Mouse (Mus musculus): ENCODE data around the gene Grap.

The Grap gene

DNA sequence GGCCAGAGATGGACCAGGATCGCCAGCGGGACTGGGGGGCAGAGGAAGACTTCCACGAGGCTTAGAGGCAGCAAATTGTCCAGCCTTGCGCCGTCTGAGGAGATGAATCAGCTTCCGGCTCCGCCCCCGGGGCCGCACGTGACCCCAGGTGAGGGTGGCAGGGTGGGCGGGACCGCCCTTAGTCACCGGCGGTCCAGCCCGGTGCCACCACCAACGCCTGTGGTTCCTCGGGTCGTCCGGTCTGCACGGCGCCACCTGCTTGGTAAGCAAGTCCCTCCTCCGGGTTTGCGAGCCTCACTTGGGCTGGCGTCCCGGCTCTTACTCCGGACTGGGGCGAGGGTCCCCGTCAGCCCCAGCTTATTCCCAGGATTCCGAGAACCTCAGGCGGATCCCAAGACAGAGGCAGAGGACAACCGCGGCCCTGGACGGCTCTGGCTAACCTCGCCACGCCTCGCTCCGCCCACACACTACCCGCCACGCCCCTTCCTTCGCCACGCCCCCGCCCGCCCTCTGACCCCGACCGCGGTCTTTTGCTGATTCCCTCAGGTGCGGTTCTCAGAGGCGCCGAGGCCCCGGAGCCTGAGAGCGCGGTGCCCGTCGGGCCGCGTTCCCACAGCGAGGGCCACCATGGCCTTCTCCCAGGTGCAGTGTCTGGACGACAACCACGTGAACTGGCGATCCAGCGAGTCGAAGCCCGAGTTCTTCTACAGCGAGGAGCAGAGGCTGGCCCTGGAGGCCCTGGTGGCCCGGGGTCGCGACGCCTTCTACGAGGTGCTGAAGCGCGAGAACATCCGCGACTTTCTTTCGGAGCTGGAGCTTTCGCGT is 31.1 kb downstream of the Grap start, which contains the start of gene Fam83g:
Gene Fam83g (plus strand): TSS at position 185 of the 825 bp plus-strand sequence.
- DNase-seq (ENCODE audit: low spot score in 2 of 2), result no peak

DNA sequence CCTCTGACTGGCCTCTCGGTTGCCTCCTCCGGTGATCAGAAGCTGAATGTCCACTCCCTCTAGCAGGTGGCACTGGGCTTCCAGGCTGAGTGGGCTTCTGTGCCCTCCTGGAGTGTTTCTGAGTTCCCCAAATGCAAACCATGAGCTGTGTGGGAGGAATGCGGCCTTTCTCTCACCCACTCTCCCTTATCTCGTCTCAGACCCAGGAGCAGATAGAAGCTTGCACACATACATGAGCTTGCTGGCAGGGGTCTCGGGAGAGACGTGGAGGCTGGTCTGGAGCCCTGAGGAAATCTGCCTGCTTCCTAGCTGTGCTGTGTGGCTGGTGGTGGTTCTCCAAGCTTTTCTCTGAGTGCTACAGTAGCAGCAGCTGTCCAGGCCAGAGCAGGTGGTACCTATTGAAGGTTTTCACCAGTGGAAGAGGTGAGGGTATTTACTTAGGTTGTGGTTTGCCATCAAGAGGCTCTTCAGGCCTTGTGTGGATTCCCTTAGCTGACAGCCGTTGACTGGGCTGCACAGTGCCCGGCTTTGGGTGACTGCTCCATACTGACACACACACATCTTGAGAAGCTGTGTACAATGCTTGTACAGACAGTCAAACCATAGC is 32.2 kb downstream of the Grap start:
- no peak for DNase-seq (ENCODE audit: low spot score in 2 of 2)

DNA sequence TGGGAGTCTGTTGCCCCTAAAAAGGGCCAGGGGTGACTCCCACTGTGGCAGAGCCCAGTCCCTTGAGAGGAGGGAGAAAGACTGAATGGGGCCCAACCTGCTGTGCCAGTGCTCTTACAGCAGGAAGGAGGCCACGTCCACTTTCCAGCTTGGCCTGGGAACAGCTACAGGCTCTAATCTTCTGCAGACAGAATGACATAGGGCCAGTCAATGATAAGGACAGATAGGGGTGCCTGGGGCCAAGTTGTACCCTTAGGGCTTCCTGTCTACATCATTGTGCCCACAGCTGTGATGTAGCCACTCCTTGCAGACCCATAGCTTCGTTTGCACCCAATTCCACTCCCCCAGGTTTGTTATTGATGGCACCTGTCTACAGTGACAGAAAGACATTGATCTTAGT is 33.1 kb downstream of the Grap start:
- no peak for DNase-seq (ENCODE audit: low spot score in 2 of 2)

DNA sequence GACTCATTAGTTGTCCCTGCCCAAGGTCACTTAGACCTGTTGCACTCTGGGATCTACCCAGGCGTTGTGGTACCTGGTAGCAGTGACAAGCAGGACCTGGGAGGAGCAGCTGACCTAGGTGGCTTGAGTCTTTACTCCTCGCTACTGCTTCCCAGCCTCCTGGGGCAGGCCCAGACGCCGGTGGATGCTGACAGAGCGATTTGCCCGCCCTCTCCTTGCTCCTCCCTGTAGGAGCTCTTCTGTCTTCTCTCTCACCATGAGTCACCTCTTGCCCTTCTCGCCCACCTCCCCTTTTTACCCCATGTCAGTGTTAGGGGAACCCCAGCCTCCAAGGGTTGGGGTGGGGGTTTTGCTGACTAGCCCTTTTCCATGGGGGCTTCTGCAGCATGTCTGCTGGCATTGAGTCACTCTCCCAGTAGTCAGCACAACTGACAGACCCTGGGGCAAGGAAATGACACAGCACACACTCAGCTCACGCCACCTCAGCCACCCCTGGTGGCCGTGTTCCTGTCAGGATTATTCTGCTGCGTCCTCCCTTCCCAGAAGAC is 33.9 kb downstream of the Grap start:
- DNase-seq (ENCODE audit: low spot score in 2 of 2), result no peak

DNA sequence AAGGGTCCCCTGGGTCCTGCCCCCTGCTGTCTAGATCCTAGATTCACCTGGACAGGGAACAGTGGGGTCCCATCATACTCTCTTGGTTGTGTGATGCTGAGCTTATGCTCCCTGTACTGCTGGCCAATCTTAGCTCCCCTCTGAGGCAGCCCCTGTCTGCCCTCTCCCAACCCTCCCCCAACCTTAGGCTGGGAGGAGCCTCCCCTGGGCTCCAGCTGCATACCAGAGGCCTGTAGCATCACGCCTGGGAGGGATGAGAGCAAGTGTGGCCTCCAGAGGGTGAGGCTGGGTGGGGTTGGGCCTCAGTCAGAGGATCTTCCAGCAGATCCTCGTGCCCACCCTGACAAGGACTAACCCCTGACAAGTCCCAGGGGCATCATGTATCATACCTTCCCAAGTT is 34.5 kb downstream of the Grap start:
- no peak for DNase-seq (ENCODE audit: low spot score in 2 of 2)

DNA sequence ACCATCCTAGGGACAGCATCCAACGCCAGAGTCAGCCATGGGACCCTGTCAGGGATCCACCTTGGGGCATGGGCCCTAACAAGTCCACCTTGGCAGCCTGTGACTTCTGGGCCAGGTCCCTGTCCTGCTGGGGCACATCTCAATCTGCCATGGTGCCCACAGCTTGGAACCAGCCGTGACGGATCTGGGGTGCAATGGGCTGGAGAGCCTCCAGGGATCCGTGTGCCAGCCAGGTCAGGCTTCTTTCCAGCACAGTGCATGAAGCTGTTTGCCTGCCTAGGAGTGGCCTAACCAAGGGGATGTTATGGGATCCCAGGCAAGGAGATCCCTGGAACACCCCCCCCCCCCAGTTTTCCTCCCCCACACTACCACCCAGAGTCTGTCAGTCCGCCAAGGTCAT is 39.9 kb downstream of the Grap start:
- DNase-seq (ENCODE audit: low spot score in 2 of 2), result no peak

DNA sequence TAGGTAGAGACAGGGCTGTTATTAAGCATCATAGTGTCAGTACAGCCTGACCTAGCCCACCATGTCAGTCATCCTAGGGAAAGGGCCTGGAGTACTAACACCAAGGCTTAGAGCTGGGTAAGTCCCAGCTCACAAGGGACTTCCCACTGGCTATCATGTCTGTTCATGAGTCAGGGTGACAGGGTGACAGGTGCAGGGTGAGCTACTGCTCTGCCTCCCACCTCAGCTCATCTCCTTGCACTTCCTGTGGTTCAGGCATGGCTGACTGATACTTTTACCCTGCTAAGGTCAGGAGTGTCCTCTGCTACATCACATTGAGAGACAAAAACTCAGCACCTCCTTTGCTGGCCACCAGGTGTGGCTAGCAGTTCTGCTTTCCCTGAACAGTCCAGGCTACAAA is 45.8 kb downstream of the Grap start:
- DNase-seq (ENCODE audit: low spot score in 2 of 2), result no peak

DNA sequence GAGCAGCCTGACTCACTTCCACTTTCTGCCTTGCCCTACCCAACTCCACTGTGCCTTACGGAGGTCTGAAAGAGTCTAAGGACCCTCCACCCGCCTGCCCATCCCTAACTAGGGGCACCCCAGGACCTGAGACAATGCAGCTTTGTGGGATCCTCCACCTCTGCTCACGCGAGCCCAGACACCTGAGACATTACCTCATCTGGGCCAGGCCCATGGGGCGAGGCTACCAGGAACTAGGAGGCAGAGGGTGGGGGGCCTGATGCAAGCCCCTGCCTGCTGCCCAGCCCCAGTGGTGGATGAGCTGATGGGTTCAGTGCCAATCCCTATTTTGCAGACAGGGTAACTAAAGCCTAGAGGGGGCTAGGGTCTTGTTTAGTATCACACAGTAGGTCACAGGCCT is 46.4 kb downstream of the Grap start:
- no peak for DNase-seq (ENCODE audit: low spot score in 2 of 2)

DNA sequence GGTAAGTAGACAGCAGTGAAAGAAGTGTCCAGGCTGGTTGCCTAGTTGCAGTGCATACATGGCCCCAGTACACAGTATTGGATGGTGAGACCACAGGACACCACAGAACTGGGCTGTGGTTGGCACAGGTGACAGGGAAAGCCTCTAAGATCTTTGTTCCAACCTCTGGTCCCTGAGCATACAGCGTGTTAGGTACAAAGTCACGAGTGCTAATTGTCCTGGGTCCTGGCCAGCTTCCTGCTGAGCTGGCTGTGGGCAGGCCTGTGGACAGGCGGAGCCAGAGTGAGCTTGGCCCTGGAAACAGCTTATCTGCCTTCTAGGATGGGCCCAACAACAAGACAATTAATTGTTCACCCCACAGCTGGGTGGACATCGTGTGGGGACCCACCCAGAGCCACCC is 46.9 kb downstream of the Grap start:
- DNase-seq (ENCODE audit: low spot score in 2 of 2), result no peak

DNA sequence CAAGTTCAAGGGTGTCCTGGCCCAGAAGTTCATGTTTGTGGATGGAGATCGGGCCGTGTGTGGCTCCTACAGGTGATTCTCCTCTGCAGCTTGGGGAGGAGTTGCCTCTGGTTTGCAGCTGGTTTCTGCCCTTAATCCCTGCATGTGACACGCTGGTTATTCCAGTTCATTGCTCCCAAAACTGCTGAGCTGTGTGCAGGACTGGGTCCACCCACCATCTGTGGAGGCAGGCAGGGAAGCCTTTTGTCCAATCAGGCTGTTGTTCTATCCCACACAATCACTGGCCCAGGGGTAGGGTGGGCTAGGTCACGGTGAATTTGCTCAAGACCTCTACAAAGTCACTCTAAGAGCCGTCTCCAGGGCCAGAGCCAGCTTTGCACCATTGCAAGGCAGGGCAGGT is 48.6 kb downstream of the Grap start:
- no peak for DNase-seq (ENCODE audit: low spot score in 2 of 2)

DNA sequence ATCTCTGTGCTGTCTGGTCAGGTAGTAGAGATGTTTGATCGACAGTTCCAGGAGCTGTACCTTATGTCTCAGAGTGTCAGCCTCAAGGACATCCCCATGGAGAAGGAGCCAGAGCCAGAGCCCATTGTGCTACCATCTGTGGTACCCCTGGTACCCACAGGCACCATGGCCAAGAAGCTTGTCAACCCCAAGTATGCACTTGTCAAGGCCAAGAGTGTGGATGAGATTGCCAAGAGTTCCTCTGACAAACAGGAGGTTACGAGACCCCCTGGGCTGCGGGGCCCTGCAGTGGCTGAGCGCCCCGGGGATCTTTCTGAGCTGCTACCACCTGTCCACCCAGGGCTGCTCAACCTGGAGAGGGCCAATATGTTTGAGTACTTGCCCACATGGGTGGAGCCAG is 49.4 kb downstream of the Grap start:
- no peak for DNase-seq (ENCODE audit: low spot score in 2 of 2)

DNA sequence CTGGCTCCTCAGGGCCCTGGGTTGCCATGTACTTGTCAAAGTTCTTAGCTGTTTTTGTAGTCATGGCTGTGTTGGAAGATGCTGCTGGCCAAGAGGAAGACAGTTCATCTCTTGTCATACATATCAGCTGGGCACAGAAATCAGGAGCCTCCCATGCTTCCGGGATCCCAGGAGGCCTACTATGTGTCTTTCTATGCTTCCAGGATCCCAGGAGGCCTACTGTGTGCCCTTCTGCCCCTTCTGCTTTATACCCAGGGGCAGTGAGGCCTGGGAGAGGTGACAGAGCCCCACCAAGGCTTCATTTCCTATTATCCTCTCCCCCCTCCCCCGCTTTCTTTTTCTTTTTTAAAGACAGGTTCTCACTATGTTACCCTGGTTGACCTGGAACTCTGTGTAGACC is 52.5 kb downstream of the Grap start:
- no peak for DNase-seq (ENCODE audit: low spot score in 2 of 2)

DNA sequence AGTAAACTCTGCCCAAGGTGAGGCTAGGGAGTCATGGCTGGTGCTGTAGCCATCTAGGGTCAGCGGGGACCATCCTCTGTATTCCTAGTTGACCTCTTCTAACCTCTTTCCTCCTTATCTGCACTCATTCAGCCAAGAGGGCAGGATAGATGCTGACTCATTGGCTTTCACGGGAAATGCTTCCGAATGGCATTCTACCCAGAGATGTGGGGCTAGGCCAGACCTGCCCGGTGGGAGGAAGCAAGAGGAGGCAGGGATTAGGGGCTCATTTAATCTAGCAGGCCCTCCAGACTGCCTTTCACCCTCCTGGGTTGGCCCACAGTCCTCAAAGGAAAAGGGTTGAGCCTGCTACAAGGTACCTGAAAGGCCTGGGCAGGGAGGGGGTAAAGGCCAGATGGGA is 53.2 kb downstream of the Grap start:
- DNase-seq (ENCODE audit: low spot score in 2 of 2), result no peak

DNA sequence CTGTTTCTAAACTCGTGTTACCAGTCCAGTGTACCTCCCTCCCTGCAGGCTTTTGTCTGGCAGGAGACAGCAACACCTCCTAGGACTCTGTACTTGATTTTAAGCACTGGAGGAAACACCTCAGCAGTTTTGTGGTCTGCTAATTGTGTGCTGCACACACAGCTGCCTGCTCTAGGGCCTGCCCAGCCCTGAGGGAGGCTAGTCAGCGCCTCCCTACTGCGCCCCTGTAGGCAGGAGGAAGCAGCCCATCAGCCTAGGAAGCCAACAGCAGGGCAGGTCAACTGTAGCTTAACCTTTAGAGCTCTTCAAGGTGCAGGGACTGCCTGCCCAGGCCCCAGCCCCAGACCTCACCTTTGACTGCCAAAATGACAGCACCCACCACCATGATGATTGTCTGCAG is 55.9 kb downstream of the Grap start:
- no peak for DNase-seq (ENCODE audit: low spot score in 2 of 2)

DNA sequence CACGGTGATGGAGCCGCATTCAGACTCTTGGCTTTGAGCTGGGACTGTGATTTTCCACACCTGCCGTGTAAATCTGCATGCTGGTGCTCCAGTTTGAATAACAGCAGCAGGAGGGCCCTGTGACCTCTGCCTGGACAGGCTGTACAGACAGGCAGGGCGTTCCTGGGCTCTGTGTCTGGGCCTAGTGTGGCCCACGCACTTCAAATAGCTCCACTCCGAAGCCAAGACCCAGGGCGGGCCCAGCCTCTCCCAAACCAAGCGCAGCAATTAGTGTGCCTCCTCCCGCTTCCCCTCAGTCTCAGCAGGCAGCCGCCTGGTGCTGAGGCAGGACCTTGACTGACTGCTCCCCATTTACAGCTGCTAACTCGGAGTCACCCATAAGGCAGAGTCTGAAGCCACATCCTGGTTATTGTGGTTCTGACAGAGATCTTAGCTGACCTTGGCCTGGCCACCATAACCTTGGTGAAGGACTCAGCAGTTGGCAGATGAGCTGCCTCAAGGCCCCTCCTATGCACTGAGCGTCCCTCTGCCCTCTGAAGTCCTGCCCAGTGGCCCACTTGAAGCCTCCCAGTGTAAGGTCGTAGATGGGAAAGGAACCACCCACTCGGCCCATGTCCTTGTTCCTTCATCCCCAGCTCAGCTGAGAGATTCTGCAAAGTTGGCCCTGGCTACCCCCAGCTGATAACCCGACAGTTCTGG is 60.2 kb downstream of the Grap start:
- no peak for DNase-seq (ENCODE audit: low spot score in 2 of 2)

DNA sequence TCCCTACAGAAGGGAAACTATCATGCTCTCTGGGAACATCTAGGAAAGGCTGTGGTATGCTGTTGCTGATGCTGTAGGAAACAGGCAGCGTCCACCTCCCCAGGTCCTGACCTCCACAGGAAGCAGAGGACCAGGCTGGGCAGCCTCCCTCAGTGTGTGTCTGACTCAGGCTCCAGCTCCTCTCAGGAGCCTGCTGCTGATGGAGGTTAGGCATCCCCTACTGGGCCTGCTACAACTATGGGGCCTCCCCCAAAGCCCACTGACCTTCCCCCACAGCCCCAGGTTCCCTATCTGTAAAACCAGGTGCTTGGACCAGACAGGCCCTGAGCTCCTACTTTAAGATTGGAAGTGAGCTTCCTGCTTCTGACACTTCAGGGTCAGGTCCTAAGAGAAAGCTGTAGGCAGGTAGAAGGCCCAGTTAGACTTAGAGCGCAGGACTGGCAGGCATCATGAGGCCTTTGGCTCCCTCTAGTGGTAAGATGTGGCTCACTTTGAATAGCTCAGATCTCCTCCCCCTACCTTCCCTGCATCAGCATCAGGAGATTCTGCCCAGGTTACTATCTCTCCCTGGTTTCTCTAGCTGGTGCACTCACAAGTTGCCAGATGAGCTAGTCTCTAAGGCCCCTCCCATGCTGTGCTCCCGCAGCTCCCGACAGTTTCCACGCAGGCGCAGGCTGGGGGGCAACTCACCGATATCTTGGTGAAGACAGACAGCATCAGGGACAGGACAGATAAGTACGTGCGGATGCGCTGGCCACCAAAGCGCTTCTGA is 61.5 kb downstream of the Grap start:
- peak; percentile 82 to 84 for DNase-seq (ENCODE audit: low spot score in 2 of 2)

DNA sequence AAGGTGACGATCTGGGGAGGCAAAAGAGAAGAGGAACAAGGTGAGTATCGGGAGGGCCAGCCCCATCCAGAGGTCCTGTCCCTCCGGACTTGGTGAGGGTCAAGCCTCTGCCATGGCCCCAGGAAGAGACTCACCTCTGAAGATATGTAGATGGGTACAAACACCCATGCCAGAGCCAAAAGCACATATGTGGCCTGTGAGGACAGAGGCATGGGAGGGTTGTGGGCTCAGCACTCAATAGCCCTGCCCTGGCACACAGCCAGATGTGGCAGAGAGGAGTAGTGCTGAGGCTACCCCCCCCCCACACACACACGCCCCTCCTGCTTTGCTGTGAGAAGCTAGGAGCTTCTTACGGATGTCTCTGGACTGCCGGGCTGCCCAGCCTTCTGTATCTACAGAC is 62.1 kb downstream of the Grap start:
- DNase-seq (ENCODE audit: low spot score in 2 of 2), result peak in 1 of 2 experiments; percentile 44

DNA sequence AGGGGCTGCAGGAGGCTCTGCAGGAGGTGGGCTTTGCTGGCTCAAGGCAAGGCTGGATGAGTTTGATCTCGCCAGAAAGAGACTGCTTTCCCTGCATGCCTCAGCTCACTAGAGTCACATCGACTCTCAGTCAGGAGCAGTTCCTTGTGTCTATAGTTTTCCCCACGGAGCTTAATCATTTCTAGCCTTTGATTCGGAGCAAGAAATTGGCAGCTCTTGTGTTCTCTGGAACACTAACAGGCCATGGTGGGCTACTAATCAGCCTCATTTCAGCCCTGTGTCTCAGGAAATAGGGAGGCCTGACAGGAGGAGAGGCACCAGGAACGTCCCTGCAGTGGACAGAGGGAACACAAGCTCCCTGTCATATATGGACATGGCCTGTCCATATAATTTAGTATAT is 64.9 kb downstream of the Grap start:
- DNase-seq (ENCODE audit: low spot score in 2 of 2), result no peak

DNA sequence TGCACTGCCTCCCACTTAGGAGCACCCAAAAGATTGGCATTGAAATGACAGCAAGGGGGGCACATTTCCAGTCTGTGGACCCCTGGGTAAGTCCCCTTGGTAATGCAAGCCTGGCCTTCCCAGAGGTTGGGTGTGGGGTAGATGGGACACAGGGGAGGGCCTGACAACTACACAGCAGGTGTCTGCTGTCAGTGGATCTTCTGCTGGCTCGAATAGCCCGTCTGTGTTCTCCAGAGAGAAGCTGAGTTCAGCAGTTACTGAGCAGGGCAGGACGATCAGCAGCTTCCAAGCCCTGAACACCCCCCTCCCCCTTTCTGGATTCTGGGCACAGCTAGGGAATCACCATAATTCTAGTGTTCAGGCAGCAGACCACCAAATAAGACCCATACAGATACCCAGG is 66.3 kb downstream of the Grap start:
- DNase-seq (ENCODE audit: low spot score in 2 of 2), result no peak

DNA sequence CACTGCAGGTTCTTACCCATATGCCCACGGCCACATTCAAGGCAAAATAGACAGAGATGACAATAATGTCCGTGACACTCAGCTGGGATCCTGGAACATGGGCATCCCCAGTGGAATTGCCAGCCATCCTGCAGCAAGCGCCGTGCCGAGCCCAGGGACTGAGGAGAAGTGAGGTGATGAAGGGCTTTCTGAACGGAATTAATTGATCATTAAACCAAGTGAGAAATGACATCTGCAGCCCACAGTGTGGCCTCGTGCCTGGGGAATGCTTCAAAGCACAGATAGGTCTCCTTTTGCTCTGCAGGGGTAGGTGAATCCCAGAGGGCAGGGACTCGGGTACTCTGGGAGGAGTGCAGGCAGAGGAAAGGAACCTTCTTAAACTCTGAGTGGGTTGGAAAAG is 66.8 kb downstream of the Grap start:
- DNase-seq (ENCODE audit: low spot score in 2 of 2), result no peak

DNA sequence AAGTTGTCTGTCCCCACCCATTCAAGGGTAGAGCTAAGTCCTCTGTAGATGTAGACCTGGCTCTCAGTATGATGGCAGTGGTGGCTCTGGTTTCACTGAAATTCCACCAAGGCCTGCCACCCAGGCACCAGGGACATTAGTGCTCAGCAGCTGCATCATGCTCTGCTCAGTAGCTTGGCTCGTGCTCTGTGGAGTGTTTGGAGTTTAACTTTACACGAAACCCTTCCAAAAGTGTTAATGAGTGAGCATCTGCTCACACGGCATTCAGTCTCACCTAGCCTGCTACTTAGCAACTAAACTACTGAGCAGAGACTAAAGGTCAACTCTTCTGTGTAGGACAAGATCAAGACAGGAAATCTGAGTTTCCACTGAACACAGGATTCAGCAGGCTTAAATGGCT is 67.6 kb downstream of the Grap start, which contains the start of gene Slc5a10:
Gene Slc5a10 (minus strand): TSS at position 191 of the 400 bp plus-strand sequence.
- DNase-seq (ENCODE audit: low spot score in 2 of 2), result no peak

DNA sequence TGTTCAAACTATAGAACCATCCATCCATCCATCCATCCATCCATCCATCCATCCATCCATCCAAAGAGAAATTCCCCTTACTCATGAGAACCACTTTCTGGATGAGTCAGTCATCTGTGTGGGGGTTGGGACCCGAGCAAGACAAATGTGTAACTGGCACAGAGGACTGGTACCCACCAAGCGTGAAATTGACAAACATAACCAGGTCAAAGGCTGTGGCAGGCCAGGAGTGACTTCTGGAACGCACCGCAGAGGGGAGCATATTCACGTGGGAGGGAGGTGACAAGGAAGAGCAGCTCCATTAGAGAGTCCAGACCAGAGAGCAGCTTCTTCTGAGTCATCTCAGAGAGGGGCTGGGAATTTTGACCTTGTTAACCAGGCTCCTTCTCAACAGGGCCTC is 69.0 kb downstream of the Grap start:
- DNase-seq (ENCODE audit: low spot score in 2 of 2), result no peak

All from right cerebral cortex, postnatal 10 days (tissue).